Mouse (Mus musculus) cerebral cortex, adult 2 months (tissue): ENCODE measurements around the gene Gramd4.

Experiments used
- WGBS: fragments of 180-500 bp; shearing (Covaris S2); methylation state at CpG from one replicate; pipeline ENCODE4 v1.1.7; 2018; 5-methylcytosine and 5-hydroxymethylcytosine counted together

Gene Gramd4

DNA sequence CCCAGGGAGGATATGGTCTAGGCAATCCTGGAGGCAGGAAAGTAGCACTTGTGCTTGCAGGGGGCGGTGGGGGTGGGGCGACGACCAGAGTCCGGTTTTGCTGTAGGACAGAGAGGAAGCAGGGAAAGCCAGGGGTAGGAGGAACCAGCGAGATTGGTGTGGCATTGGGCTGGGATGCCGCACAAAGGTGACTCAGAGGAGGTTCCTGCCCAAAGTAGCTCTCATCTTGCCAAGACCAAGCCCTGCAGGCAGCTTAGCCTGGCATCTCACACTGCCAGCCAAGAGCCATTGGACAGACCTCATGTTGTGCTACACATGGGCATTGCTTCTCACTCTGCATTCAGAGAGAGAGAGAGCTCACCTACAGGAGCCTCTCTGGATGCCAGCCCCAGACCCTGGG, at the start of gene Gramd4:
Gramd4 (plus strand) TSS at position 283 of the 400 bp plus-strand sequence.
- 35% methylated on average over 6 of the region's 6 CpGs for WGBS

DNA sequence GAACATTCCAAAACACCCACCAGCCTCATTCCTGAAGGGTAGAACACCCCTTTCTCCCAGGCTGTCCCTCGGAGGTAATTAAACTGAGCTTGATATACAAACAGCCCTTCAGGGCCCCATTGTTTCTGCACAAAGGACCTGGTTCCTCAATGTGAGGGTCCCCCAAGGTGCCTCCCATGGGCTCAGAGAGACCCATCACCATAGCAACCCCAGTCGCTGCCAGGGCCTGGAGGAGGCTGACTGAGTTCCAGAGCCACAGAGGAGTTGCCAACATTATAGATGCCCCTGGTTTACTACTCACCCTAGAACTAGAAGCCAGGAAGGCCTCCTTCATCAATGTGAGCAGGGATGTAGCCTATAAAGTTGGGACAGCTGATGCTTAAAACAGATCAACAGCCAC, 44.4 kb upstream of the Gramd4 start:
- WGBS = 58% methylated on average over 2 of the region's 2 CpGs

DNA sequence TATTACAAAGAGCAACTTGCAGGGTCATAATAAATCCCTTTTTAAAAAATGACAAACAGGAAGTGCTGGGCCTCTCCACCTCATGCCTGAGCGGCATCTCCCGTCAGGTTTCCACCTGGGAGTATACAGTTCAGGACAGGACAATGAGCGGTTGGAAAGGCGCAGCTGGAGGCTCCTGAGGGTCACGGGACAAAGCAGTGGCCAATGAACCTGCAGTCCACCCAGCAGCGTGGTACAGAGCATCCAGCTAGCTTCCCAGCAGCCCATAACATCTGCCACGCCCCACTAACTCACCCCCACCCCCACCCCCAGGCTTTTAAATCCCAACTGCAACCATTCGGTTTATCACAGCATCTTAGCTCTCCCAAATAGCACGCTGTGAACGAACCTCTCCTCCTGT, 43.8 kb upstream of the Gramd4 start:
- 64% methylated on average over 10 of the region's 10 CpGs for WGBS

DNA sequence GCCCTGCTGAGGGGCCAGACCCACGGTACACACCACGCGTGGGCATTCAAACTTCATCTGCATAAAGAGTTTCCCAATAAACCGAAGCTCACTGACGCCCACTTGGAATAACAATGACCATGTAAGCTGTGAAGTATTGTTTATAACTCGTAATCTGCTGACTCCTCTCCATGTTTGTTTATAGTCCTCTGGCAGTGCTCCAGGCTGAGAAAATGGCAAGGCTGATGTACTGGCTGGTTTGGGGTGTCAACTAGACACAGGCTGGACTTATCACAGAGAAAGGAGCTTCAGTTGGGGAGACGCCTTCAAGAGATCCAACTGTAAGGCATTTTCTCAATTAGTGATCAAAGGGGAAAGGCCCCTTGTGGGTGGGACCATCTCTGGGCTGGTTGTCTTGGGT, 42.5 kb upstream of the Gramd4 start:
- 70% methylated on average over 7 of the region's 7 CpGs for WGBS

DNA sequence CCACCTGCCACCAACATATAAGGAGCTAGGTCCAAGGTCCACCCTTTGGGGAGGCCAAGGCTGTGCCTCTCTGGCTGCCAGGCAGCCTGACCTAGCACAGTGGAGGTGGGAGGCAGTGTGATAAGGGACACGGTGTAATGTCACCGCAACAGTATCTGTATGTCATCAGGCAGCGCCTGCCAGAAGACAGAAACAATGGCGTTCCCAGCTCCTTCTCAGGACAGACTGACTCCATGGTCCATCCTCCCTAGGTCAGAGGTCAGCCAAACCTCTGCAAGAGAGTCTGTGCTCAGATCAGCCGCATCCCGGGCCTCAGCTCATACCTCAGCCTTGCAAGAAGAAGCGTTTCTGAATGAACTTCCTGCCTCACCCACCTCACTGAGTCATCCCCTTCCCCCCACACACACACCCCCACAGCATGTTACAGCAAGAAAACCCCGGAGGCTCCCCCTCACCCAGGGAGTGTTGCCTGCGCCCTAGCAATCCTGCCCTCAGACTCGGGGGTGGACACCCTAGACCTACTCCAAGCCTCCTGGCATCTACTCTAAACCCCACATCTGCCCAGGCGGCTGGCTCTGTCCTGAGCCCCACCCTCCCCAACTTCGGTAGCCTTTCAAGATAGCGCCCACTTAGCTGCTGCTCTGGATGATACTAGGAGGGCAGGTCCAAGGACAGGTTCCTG, 41.5 kb upstream of the Gramd4 start:
- WGBS = 54% methylated on average over 13 of the region's 13 CpGs

DNA sequence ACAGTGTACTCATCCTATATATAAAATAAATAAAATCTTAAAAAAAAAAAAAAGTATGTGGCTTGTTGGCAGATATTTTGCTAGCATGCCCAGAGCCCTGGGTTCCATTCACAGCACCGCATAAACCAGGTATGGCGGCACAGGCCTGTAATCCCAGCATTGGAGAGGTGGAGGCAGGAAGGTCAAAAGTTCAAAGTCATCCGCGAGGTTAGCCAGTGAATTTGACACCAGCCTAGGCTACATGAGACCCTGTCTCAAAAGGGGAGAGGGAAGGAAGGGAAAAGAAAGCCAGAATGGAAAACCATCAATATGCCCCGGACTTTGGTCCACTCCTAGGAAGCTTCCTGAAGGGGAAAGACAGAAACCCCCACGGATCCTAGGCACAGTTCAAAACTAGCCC, 40.2 kb upstream of the Gramd4 start:
- WGBS = 95% methylated on average over 6 of the region's 6 CpGs

DNA sequence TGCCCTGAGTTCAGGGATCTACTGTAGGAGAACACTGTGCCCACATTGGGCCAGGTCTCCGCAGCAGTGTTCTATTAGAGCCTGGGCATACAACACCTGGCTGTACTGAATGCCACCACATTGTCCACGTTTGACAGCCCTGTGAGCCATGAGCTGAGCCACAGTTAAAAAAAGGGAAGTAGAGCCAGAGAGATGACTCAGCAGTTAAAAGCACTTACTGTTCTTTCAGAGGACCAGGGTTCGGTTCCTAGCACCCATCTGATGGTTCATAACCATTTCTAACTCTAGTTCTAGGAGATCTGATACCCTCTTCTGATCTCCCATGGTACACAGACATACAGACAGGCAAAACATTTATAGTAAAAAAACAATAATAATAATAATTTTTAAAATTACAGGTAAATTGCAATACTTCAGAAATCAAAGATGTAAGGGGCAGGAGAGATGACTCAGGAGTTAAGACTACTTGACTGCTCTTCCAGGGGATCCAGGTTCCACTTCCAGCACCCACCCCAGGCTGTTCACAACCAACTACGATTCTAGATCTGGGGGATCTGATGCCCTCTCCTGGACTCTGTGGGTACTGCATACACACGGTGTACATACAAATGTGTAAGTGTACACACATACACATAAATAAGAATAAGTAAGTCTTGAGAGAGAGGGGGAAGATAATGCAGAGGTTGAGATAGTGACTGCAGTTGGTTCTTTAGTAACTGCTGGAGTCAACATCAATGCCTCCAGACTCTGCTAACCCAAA, 38.6 kb upstream of the Gramd4 start:
- WGBS = 97% methylated on average over 5 of the region's 5 CpGs

DNA sequence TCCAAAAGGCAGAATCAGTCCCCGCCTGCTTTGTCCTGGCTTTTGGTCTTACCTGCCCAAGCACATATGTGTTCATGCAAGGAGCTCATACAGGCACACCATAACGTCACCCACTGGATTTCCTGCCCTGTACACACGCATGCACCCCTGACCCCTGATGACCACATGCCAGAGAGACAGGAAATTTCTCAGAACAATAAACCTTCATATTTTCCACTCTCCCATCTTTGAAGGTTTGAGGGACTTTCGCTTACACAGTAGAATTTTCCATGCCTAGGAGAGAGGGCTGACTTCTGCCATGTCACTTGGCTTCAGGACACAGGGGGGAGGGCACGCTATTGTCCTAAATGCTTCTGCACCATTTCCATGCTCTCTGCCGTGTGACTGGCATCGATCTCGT, 37.5 kb upstream of the Gramd4 start:
- 65% methylated on average over 8 of the region's 8 CpGs for WGBS

DNA sequence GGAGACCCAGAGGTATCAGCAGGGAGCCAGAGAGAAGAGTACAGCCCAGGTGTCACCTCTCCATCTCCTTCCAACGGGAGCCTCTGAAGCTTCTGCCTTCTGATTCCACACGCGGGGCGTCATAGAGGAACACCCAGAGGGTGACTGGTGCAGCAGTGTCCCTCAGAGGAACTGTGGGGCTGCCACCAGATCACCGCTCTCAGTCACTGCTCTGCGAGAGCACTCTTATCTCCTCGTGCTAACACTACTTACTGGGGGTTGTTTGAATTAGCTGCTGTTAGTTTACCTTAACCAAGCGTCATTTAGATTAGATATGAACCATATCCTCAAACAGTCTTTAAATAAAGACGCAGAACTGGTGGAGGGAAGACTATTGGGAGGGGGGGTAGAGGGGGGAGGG, 36.2 kb upstream of the Gramd4 start:
- WGBS = 86% methylated on average over 9 of the region's 9 CpGs

DNA sequence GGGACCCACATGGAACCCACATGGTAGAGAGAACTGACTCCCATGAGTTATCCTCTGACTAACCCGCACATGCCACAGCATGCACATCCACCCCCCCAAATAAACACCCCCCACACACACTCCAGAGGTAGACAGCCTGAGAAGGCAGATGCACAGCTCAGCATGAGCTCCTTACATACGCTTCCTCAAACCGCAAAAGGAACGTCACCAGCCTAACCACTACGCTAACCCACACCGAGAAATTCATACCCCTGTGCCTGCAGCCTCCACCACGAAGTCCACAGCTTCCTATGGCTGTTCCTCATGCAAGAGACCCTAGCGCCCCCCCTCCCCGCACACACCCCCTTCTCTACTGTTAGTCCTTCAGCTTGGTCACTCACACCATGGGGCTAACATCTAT, 35.5 kb upstream of the Gramd4 start:
- WGBS = 83% methylated on average over 9 of the region's 9 CpGs

DNA sequence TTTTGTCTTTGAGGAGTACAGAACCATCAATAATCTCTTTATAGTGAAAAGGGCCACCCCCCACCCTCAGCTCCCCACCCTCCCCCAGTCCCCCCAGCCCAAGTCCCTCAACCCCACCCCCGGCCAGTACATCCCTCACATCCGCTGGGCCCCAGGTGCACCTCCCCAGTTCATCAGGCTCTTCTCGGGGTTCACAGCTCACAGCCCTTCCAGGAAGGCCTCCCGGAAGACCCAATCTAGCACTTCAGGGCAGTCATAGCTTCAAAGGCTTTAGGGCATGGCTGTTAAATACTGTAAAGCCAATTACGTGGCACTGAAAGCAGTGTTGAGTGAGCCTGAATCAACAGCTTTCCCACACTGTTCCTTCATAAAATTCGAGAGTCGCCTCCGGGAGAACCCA, 29.6 kb upstream of the Gramd4 start:
- WGBS = 85% methylated on average over 8 of the region's 8 CpGs

DNA sequence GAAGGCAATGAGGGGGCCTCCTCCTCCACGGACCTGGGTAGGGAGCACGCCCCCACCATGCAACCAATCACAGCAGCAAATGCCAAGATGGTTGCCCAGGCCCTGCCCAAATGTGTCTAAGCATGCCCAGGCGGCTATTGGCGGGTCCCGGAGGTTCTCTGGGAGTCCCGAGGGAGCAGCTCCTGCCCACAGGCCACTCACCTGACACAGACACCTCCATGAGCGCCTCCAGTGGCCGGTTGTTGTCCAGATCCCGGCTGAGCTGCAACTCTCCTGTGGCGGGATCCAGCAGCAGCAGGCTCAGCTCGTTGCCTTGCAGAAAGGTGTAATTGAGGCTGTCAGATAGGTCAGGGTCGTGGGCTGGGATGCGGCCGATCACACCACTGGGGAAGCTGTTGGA, 27.5 kb upstream of the Gramd4 start:
- 74% methylated on average over 14 of the region's 14 CpGs for WGBS

DNA sequence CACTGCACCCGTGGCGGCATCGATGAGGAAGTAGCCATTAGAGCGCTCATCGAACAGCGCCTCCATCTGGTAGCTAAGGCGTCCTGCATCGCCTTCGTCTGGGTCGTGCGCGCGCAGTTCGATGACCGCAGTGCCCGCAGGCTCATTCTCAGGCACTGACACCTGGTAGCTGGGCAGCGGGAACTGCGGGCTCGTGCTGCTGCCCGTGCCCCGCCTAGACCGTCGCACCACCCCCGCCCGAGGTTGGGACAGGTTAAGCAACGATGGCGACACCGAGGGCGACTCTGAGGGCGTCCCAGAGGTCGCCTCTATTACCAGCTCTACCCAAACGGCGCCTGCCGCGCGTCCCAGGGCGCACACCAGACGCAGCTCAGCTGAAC, 24.7 kb upstream of the Gramd4 start:
- WGBS = 2% methylated on average over 38 of the region's 38 CpGs

DNA sequence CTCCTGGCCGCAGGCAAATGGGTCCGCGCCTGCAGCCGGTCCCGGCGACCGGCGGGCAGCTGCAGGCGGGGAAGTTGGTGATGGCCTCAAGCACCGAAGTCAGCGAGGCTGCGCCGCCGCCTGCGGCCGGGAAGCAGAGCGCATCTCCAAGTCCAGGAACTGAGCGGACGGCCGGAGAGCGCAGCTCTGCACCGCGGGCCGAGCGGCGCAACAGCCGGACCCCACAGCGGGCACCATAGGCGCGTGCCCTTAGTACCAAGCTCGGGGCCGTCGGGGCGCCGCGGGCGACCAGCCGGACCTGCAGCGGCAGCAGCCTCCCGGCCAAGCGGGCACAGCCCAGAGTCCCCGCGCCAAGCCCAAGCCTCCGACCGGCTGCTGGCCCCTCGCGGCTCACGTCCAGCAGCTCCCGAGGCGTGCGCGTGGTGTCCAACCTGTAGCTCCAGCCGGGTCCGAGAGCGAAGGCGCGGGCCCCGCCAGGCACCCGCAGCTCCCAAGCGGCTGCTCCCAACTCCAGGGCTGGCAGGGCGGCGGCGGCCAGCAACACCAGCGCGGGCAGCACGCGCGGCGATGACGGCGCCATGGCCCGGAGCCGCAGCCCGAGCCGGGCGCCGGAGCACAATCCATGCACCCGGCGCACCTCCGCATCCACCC, 24.2 kb upstream of the Gramd4 start, which contains the start of gene Celsr1:
Celsr1 (minus strand) TSS at position 587 of the 651 bp plus-strand sequence.
- under 1% methylated on average over 80 of the region's 80 CpGs for WGBS

DNA sequence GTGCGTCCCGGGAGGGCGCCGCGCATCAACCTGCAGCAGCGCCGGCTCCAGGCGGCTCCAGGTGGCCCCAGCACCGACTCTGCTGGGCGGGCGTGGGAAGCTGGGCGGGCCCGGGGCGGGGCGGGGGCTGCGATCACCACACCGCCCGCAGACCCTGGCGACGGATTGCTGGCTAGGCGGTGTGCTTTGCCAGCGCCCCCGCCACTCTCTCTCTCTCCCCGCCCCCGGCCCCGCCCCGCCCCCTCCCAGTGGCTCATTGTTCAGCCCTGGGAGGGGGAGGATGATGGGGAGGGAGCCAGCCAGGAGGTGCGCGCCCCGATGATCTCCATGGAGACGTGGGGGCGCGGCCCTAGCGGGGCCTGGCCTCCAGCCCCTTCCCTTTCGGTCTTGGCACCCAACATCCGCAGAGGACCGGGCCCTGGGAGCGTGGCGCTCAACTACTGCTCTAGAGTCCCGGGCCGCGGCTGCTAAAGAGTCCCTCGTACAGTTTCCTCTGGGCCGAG, 23.4 kb upstream of the Gramd4 start:
- WGBS = under 1% methylated on average over 44 of the region's 44 CpGs

DNA sequence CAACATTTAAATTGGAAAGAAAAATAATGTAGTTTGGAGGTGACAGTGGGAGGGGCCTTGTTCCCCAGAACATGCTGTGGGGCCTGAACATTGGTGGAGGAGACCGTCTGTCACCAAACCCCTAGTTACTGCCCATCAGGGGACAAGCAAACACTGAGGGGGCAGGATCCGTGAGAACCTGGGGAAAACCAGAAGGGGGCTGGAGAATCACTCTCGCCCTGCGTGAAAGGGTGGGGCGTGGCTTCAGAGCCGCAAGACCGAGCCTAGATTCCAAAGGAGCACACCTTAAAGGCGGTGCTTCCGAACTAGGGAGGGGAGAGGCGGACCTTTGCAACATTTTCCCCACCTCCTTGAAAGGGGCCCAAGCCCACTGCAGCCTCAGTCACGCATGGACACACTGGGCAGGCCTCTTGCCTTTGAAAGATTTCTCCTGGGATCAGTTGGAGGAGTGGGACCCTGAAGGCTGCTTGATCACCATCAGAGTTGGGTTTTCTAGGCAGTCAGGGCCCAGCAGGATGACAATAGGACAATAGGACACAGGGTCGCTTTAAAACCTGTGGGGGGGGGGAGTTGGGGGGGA, 22.6 kb upstream of the Gramd4 start:
- WGBS = 32% methylated on average over 12 of the region's 12 CpGs

DNA sequence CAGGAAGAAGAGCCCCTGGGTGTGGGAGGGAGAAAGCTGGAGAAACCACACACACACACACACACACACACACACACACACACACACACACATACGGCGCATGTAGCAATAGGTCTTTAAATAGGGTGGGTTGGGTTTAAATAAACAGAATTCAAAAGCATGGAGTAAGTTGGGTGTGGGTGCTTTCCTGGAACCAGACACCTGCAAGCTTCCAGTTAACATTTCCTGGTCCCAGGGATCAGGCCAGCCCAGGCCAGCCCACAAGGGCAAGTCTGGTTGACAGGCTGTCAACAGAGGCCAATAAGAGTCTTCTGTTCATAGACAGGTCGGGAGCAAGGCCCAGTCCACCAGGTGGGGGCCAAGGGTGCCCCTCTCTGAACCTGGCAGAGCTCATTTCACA, 21.6 kb upstream of the Gramd4 start:
- 79% methylated on average over 3 of the region's 3 CpGs for WGBS

DNA sequence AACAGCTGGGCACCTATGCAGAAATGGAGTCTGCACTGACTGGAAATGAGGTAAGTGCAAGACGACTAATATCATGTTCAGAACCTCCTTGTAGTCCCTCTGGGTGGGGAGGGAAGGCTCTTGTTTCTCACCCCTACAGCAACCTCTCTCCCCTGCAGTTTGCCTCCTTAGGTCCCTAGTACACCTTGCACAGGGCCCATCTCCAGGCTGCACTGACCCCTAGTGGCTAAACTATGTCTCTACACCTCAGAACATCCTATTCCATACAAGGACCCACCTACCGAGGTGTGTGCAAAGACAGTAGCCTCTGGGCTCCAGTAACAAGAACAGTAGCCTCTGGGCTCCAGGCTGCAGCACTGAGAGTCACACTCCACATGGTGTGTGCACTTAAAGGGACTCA, 18.7 kb upstream of the Gramd4 start:
- whole genome bisulfite sequencing = 5% methylated on average over 2 of the region's 2 CpGs

DNA sequence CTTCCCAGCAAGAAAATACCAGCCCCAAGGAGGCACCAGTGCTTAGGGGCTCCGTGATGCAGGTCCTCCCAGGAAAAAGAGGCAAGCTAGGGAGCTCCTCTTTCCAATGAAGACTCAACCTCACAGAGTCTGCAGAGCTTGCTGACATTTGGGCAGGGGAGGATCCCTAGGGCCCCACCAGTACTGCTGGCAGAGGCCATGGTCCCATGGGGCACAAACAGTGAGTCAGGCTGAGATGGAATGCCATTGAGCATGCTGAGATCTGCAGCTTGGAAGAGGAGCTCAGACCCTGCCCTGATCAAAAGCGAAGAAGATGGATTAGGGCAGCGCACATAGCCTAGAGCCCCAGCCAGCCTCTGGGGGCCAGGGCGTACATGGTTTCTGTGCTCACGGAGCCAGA, 16.1 kb upstream of the Gramd4 start:
- 91% methylated on average over 5 of the region's 5 CpGs for WGBS

DNA sequence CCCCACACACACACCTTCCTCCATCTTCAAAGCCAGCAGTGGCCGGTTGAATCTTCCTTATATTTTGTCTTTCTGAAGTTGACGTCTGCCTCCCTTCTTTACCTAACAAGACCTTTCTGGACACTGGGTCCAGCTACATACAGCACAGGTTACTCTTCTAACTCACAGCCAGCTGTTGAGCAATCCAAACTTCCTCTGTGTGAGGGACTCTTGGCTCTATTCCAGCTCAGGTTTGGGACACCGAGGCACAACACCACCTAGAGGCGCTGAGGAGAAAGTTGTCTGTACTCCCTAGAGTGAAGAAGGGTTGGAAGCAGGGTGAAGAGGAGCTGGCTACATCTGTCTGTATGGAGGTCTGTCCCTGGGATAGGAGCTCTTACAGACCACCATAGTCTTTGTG, 15.1 kb upstream of the Gramd4 start:
- 41% methylated on average over 4 of the region's 4 CpGs for WGBS

DNA sequence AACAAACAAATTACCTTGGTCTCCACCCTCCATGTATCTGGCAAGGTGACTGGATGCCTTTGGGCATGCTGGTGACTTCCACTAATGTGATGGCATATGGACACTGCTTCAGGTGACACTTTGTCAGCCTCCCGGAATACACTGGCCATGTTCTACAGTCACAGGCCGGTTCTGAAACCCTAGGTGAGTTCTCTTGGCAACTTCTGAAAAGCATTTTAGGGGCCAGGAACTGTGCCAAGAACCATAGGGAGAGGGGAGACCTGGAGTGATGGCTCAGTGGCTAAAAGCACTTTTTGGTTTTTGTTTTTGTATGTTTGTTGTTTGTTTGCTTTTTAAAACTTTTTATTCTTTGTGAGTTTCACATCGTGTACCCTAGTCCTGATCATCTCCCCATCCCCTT, 8.0 kb upstream of the Gramd4 start:
- WGBS = 80% methylated on average over 3 of the region's 3 CpGs

DNA sequence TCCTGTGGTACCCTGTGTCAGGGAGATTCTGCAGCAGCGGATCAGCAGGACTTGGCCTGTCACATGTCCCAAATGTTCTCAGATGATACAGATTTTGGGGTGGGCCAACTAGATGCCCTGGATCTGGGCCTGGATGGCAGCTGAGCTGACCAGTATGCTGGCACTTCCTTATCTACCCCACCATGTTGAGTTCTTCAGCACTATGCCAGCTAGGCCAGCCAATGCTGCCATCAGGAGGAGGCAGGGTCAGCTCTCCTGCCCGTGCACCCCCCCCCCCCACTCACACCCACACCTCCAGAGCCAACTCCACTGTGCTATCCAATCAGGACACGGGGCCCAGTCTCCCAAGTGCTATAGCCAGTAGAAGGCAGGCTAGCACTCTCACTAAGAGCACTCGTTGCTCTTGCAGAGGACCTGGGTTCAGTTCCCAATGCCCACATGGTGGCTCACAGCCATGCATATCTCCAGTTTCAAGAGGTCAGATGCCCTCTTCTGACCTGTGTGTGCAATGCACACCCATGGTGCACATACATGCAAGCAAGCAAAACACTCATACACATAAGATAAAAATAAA, 7.2 kb upstream of the Gramd4 start:
- 79% methylated on average over 4 of the region's 4 CpGs for WGBS
